Mouse (Mus musculus) gastrocnemius, postnatal 4 days (tissue): ENCODE data around the gene Slc35b1. TPM values are rescaled to one million over a fixed set of nuclear protein-coding genes. Genes with fewer than 3 reads are reported as not detected.
A peak's percentile ranks its signal among the peaks of the same experiment; 100 is the strongest.

Experiments used
- DNase-seq, 2 experiments: peaks; one replicate each; pipeline ENCODE4 v3.0.0; 2021 to 2022; ENCODE audit warnings: low spot score in 2 of 2, mixed read lengths in 2 of 2
- total RNA-seq, 2 experiments: library from RNA; stranded (reverse); gene quantifications; 2 replicates each; pipeline ENCODE4 v1.2.3; 2021

The Slc35b1 gene
- total RNA-seq, 2 experiments from 2014 or later = 47.4 to 49.3 TPM

DNA sequence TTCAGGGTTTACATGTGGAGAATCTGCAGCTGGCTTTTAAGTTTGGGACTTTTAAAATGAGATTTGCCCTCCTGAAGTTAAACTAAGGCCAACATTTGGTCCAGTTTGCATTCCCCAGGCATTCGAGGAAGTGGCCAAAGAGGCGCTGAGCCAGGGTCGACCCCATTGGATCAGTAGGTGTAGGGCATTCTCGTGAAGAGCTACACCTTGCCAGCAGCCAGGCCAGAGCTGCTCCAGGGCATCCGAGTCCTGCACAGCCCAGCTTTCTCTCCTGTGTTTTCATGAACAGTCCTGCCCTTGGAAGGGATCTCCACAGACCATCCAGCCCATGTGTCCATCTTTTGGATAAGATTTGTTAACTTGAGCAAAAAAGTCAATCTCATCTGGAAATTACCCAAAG is 20.1 kb upstream of the Slc35b1 start:
- DNase-seq = no peak

DNA sequence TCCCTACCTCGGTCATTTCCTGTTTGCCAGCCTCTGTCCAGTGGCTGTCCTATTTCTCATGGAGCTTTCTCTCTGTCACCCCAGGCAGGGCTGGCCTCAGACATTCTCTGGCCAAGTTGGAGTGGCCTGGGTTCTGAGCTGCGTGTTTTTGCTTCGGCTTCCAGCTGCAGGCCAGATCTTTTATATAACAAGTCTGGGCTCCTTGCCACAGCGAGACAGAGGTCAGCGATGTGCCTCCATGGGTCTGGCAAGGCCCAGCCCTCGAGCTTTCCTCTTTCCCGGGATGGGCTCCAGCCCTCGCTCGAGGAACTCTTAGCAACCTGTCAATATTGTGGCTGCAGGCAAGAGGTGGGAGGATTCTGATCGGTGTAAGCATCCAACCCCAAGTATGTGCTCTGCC is 18.9 kb upstream of the Slc35b1 start:
- DNase-seq = peak; percentile 59 to 89

DNA sequence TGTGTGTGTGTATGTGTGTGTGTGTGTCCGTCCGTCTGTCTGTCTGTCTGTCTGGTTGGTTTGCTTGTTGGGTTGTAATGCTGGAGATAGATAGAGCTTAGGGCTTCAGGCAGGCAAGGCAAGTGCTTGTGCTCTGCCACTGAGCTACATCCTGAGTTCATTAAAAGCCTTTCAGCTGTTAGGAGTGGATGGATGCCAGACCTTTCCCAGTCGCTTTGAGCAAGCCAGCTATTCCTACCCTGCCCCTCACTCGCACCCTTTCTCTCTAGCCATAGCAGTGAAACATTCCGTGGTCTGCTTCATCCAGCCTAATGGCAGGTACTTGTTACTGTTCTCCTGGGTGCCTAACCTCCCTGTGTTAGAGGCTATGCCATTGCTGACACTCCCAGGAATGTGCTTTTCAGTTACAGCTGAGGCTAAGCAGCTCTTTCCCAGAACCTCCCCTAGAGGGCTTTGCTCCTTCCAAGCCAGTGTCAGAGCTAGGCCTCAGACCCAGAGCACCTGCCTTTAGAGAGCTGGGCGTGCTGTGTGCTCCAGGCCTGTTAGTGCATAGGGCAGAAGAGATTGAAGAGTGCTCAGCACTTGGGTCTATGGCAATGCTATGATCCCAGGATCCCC is 18.1 kb upstream of the Slc35b1 start:
- peak in 1 of 2 experiments; percentile 60 for DNase-seq

DNA sequence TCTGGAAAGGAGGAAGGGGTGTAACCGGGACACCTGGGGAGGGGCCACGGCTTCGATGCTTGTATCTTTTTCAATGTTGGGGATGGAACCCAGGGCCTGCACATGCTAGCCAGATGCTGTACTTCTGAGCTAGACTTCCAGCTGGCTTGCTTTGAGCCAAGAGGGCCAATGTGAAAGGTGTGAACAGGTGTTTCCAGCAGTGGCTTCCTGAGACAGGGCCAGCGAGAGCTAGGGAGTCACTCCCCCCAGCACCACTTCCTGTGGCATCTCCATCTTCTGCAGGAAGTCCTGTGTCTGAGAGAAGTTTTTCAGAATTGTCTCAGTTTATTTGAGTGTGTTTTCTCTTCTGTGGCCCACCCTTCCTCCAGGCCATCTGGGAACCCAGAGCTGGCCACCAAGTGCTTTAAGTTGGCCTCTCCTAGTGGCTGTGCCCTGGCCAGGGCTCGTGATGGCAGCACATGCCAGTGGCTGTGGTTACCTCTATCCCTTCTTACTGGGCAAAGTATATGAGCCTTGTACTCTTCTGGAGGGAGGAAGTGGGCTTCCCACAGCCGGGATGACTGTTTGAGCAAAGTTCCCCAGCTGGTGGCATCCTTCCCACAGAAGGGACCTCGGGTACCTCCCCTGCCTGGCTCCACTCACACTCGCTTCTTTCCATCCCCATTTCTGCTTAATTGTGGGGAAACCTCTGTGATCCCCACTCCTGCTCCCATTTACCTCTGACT is 17.3 kb upstream of the Slc35b1 start:
- no peak for DNase-seq

DNA sequence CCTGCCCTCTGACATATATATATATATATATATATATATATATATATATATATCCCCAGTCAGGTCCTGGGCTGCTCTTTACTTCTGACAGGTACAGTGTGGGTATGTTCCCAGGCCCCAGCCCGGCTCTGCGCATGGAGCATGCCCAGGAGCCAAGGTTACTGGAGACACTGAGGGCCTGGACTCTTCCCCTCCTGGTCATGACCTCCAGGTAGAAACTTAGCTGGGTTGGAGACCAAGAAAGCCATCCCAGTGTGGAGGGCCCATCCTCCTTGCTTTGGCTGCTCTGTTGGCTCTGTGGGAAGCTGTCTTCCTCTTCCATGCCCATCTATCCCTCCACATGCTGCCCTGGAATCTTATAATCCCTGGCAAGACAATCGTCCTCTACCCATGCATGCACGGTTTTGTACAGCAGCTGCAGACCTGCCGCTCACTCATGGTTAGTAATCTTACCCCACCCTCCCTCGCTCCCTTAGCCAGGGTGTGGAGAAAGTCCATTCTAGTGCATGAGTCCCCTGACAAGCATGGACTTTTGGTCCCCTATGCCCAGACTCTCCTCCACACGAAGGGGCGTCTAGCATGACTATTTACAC is 16.2 kb upstream of the Slc35b1 start:
- DNase-seq = no peak

DNA sequence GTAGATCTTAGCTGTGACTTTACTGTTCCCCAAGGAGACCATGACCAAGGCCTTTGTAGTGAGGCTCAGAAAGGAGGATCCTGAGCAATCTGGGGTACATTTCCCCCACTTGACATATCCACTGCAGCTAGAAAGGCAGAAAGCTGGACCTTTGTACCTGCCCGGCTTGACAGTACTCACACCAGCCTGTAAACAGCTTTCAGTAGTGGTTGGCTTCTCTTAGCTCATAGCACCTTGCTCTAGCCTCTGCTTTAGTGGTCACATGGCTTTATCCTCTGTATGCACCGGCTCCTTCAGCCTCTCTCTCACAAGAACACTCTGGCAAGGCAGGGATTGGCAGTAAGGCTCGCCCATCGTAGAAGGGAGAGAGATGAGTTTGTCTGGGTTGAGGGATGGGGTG is 15.6 kb upstream of the Slc35b1 start:
- DNase-seq = no peak

DNA sequence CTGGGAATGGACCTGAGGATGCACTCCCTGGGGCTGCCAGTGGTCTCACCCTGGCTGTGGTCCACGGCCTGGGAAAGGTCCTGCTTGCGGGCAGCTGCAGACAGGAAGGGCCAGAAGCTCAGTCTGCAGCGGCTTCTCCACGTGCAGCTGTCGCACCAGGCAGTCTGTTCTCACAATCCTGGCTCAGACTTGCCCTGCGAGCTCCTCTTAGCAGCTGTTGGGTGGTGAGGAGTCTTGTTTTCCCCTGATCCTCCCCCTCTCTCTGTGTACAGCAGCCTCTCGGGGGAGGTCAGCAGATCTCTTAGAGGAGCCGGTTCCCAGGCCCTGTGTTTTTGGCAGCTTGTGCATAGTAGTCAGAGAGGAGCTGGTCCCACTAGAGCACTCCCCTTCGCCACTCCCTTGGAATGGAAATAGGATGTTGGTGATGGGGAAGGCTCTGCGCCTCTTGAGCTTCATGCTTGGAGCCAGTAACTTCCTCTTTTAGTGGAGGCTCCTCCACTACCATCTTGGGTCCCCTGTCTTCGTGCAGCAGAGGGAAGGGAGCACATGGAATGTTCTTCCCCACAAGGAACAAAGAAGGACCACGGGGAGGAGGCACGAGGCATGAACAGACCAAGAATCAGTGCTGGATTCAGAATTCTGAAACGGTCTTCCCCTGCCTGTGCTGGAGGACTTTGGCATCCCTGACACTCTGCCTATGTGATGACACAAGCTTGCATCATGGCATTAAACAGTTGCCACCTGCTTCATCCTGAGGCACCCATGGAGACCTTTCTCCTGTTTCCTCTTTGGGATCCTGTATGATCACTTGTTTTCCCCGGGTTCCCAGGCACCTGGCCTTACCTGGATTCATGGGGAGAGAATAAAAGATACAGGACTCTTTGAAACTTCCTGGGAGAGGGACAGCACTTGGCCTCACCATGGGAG is 14.3 kb upstream of the Slc35b1 start:
- peak in 1 of 2 experiments; percentile 80 for DNase-seq

DNA sequence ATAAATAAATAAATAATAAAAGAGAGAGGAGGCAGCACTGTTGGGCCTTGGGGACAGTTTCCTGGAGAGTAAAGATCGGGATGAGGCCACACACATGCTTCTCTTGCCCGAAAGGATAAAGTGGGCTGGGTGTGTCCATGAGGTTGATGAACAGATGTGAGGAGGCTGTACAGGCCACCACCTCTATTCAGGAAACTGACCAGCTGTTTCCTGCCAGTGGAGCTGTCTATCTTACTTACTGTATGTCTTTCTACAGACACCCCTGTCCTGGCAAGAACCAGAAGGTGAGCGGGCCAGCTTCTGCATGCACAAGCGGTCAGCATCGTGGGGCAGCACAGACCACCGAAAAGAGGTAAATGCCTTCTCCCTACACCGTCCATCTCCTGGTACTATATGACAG is 13.3 kb upstream of the Slc35b1 start:
- DNase-seq = no peak

DNA sequence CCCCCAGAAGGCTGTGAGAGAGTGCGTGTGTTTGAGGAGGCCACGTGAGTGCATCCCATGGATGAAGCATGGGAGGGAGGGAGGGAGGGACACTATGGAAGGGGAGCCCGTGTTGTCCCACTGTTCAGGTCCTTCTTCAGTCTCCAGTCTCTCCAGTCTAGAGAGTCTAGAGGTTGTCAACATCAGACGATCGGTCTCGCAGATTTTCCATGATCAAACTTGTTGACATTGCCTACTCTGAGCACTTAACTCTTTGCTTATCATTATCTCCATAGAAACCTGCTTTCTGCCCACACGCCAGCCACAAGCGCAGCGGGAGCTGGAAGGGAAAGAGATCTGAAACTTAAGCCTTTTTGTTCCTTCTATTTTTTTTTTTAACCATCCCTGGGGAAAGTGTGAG is 5.6 kb upstream of the Slc35b1 start:
- no peak for DNase-seq

DNA sequence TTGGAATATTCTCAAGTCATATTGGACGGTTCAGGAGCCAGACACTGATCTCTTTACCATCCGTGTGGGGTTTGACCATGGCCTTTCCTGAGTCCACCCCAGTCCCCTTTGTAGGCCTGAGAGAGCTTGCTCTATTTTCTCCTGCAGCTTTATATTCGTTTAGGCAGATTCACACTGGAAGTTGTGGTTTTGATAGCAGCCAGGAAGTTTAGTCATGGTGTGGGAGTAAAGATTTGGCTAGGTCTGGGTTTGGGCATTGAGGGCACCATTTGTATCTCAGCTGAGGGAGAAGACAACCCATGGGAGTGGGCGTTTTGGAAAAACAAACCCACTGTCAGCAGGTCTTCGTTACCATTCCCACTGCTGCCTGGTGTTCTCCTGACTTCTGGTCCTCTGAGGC is 4.9 kb upstream of the Slc35b1 start:
- DNase-seq = no peak

DNA sequence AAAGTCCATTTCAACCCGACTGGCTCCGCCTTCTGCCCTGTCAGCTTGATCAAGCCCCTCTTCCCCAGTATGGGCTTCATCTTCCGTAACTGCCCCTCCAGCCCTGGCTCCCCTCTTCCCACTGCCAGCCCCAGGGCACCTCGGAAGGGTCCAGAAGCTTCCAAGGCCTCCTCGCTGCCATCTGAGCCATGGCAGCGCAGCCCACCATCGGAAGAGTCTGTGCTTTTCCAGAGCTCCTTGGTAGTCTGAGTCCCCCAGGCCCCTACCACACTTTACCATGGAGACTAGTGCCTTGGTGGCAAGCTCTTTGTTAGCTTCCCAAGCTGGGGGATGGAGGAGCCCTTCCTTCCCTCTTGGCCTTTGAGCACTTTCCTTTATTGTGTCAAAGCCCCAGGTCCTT is 3.8 kb upstream of the Slc35b1 start:
- DNase-seq = no peak

DNA sequence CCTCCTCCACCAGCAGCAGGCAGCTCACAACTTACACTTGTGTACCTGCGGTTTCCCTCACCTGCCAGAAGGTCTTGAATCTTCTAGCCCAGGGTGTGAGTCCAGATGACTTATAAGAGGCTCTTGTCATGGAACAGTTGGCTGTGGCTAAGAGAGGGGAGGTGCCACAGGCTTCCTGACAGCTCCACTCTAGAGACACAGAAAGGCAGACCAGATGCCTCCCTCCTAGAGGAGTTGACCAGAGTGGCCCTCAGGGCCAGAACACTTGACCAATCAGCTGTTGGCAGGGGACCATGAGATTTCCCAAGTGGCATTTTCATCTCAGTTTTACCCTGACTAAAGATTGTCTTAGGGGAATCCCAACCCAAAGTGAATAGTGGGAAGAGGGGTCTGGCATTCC is 3.3 kb upstream of the Slc35b1 start:
- DNase-seq = no peak

DNA sequence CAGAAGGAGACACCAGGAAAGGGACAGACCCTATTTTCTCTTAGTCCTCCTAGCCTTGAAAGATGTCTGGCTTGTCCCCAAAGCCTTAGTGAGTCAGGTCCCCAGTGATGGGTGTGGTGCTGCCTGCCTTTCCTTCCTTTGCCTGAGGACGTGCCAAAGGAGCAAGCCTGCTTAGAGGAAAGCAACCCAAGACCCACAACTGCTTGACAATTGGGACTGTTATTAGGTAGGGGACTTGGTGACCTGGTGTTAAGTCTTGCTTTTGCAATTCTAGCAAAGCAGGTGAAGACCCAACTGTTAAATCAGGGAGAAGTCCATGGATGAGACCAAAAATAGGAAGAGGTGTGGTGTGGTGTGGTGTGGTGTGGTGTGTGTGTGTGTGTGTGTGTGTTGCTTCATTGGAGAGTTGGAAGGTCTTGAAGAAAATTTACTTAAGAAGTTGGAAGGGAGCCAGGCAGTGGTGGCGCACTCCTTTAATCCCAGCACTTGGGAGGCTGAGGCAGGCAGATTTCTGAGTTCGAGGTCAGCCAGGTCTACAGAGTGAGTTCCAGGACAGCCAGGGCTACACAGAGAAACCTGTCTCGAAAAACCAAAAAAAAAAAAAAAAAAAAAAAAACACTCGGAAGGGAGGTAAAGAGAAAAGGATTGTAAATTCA is 1.0 kb upstream of the Slc35b1 start:
- DNase-seq = no peak

DNA sequence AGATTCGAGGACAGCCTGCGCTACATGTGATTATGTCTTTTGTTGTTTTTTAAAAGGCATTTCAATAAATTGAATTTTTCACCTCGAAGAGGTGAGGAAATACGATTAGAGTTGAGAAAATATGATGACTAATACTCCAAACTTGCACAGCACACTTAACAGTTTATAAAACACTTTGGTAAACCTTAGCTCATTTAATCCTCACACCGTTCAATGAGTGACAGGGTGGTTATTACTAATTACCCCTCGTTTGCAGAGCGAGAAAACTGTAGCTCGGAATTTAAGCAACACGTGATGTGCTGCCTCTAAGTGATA is 531 bp upstream of the Slc35b1 start:
- DNase-seq = no peak

DNA sequence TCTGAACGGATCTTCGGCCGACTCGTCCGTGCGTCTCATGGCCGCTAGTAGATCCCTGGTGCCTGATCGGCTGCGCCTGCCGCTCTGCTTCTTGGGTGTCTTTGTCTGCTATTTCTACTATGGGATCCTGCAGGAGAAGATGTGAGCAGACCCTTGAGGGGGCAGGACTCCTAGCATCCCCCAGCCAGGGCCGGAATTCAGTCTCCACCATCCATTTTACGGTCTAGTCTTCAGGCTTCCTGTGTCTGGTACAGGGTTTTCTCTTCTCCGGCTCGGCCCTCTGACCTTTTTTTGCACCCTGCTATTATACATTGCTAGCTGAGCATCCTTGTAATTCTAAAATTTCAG is 455 bp downstream of the Slc35b1 start:
- DNase-seq = no peak

DNA sequence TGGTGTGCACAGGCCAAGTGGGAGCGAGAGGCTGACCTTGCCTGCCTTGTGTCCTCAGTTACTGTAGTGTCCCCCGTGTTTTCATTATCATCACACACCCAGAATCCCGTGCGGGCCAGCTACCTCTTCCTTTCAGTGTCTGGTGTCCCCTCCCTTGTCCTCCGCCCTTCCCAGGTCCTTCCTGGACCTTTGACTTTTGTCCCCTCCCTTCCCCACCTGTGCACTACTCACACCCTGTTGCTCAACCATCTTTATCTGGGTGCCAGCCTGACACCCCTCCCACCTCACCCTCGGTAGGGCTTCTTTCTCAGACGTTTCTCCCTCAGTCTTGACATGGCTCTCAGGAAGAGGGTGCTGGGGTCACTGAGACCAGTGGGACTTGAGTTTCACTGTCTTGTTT is 2.9 kb downstream of the Slc35b1 start:
- no peak for DNase-seq

DNA sequence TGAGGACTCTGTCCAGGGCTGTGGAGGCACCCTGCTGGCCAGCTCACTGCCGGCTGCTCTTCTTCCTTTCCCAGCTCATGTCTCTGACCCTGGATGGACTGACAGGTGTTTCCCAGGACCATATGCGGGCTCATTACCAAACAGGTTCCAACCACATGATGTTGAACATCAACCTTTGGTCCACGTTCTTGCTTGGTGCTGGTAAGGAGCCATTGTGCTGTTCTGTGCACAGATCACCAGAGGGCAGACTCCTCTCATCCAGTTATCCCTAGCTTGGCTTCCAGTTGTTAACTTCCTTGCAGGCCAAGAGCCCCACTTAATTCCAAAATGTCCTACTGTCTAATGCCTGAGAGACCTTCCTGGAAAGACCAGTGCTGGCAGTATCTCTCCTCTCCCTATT is 4.5 kb downstream of the Slc35b1 start:
- no peak for DNase-seq

DNA sequence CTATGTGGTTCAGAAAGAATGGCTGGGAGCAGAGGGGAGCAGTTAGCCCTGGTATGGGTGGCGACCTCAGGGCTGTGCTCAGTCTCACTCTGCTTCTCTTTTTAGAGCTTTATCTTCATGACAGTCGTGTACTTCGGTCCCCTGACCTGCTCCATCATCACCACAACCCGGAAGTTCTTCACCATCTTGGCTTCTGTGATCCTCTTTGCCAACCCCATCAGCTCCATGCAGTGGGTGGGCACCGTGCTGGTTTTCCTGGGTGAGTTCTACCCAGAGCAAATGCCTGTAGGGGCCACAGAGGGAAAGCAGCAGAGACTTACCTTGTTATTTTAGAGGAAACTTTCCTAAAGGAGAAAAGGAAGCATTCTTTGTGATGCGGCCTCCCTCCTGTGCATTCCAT is 5.9 kb downstream of the Slc35b1 start:
- no peak for DNase-seq

DNA sequence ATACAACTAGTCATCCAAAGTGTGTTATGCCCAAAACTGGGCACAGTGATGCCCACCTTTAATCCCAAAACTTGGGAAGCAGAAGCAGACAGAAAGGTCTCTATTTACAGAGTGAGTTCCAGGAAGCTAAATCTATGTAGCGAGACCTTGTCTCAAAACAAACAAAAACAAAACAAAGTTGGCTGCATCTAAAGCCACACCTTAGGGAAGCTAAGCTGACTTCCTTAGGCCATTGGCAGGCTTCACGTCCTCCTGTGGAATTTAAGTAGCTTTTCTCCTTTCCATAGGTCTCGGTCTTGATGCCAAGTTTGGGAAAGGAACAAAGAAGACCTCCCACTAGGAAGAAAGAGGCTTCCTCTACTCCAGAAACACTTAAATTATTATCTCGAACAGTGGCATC is 6.7 kb downstream of the Slc35b1 start:
- no peak for DNase-seq

DNA sequence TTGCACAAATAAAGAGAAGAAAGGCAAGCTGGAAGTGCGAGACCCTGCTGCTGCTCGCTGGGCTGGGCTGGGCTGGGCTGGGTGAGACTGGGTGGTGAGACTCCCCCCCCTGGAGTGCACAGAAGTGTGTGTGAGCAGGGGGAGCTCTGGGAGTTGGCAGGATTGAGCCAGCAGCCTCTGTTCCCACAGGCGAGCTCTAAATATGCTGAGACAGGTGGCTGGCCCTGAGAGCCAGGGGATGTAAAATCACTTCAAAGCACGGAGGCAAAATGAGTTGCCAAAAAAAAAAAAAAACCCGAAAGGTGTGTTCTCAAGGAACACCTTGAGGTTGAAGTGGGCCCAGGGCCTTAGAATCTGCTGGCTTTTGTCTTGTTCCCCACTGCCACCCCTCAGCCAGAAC is 7.3 kb downstream of the Slc35b1 start:
- DNase-seq = no peak

DNA sequence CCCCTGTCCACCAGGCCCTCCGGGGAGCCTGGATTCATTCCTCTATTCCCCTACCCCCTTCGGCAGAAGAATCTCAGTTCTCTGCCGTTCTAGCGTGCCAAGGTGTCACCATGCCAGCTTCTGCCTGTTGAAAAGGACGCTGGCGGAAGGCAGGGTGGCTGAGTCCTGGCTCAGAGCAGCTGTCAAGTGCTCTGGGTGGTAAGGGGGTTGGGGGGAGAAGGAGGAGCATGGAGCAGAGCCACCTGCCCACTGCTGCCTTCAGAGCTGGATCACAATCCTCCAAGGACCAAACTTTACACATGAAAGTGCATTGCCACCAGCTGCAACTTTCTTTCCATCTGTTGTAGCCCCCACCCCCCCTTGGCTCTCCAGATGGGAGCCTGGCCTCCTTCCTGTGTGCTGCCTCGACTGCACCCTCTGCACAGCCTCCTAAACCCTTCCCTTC is 7.8 kb downstream of the Slc35b1 start:
- peak in 1 of 2 experiments; percentile 63 for DNase-seq
